Mouse (Mus musculus) myocyte (in vitro differentiated cells): ENCODE results near the gene Rangrf.

ENCODE experiments used
- MAX ChIP-seq: IDR thresholded peaks from one replicate; pipeline ENCODE4 v1.6.1; 2011; ENCODE audit warnings: low read depth, mild to moderate bottlenecking, control low read depth
- POLR2A ChIP-seq: IDR thresholded peaks from one replicate; pipeline ENCODE4 v1.6.1; 2011; ENCODE audit warnings: low read depth, mild to moderate bottlenecking, control low read depth, moderate library complexity; ENCODE audit not compliant: insufficient read length

GRCm38 (mm10) chr11:69005193-69005592 is 30.2 kb upstream of the Rangrf start:
- no peak for TF ChIP-seq MAX
- no peak for TF ChIP-seq POLR2A
